Mouse (Mus musculus) ES-E14 (cell line): ENCODE results near the gene Zfp827.

Experiments used
- CHD2 ChIP-seq: IDR thresholded peaks from 2 replicates; pipeline ENCODE4 v1.6.1; 2014; ENCODE audit warnings: mild to moderate bottlenecking, low read depth, low read length, inconsistent platforms
- HCFC1 ChIP-seq: IDR thresholded peaks from 2 replicates; pipeline ENCODE4 v1.6.1; 2012; ENCODE audit warnings: low read length, inconsistent platforms, borderline replicate concordance; ENCODE audit not compliant: insufficient read depth
- MAFK ChIP-seq: IDR thresholded peaks from 2 replicates; pipeline ENCODE4 v1.6.1; 2014; ENCODE audit warnings: mild to moderate bottlenecking, low read depth, low read length, inconsistent platforms; ENCODE audit not compliant: insufficient read depth
- ZNF384 ChIP-seq: IDR thresholded peaks from 2 replicates; pipeline ENCODE4 v1.6.1; 2012; ENCODE audit warnings: low read depth, low read length, inconsistent platforms

DNA sequence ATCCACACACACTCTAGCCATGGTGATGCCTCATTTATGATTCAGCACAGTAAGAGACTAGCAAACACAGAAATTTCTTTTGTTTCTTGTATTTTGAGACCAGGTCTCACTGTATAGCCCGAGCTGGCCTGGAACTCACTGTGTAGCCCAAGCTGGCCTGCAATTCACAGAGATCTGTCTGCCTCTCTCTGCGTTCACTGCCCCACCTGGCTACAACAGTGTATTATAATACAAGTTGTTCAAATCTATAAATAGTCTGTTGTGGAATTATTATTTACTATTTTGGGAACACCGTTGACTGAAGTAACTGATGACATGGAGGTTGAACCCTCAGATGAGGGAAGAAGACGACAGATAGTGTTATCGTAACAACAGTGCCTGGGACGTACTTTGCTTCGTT is 66.9 kb downstream of the Zfp827 start:
- no peak for TF ChIP-seq CHD2
- TF ChIP-seq MAFK = no peak
- TF ChIP-seq HCFC1 = no peak
- TF ChIP-seq ZNF384 = no peak
